Mouse (Mus musculus) liver, postnatal 0 days (tissue): ENCODE data around the gene Zfp385c. TPM values are rescaled to one million over a fixed set of nuclear protein-coding genes. Genes with fewer than 3 reads are reported as not detected.

Experiments
- ATAC-seq: fragments of 200-750 bp; cut with Nextera tagmentation; 2 replicates; pipeline ENCODE4 v1.8.0; 2017; ENCODE audit warnings: mild to moderate bottlenecking, moderate library complexity
- DNase-seq: peaks from one replicate; pipeline ENCODE4 v3.0.0-alpha.2; 2016
- H3K27ac ChIP-seq: fragments of 300-500 bp; sonication (generic); 2 replicates; pipeline ENCODE4 v1.5.1; 2014; ENCODE audit warnings: antibody characterized with exemption, moderate library complexity, mild to moderate bottlenecking, low read depth
- H3K27me3 ChIP-seq: fragments of 300-500 bp; sonication (generic); 2 replicates; pipeline ENCODE4 v1.6.1; 2014; ENCODE audit warnings: low read length, control low read depth, mixed read lengths; ENCODE audit not compliant: insufficient read depth
- H3K36me3 ChIP-seq: fragments of 300-500 bp; sonication (generic); replicated peaks from 2 replicates; pipeline ENCODE4 v1.6.1; 2014; ENCODE audit warnings: mild to moderate bottlenecking, control low read depth, low read length, moderate library complexity, mixed read lengths; ENCODE audit not compliant: insufficient read depth
- H3K4me1 ChIP-seq: fragments of 300-500 bp; sonication (generic); 2 replicates; pipeline ENCODE4 v1.6.1; 2014; ENCODE audit warnings: antibody characterized with exemption, mild to moderate bottlenecking, control low read depth; ENCODE audit not compliant: insufficient read depth
- H3K4me2 ChIP-seq: fragments of 300-500 bp; sonication (generic); 2 replicates; pipeline ENCODE4 v1.6.1; 2014; ENCODE audit warnings: low read depth, mild to moderate bottlenecking, low read length, moderate library complexity, mixed read lengths
- H3K4me3 ChIP-seq: fragments of 300-500 bp; sonication (generic); 2 replicates; pipeline ENCODE4 v1.5.1; 2014; ENCODE audit warnings: low read depth, low read length
- H3K9ac ChIP-seq: fragments of 300-500 bp; sonication (generic); replicated peaks from 2 replicates; pipeline ENCODE4 v1.6.1; 2014; ENCODE audit warnings: mild to moderate bottlenecking, moderate library complexity
- H3K9me3 ChIP-seq: fragments of 300-500 bp; sonication (generic); 2 replicates; pipeline ENCODE4 v1.6.1; 2016; ENCODE audit warnings: mild to moderate bottlenecking, control low read depth, low read length, mixed read lengths
- CTCF ChIP-seq: sonication (generic); IDR thresholded peaks from 2 replicates; pipeline ENCODE4 v1.5.1; 2016; ENCODE audit warnings: antibody characterized with exemption, low read depth
- EP300 ChIP-seq: IDR thresholded peaks from 2 replicates; pipeline ENCODE4 v1.6.1; 2016; ENCODE audit warnings: antibody characterized with exemption, low read depth, mild to moderate bottlenecking
- WGBS: fragments of 180-500 bp; shearing (Covaris S2); extraction: QIAGEN DNeasy Blood & Tissue Kit; methylation state at CpG from one replicate; pipeline ENCODE4 v1.1.7; 2014; ENCODE audit not compliant: insufficient replicate concordance; 5-methylcytosine and 5-hydroxymethylcytosine counted together
- polyA plus RNA-seq: library from polyadenylated mRNA; unstranded; fragments of >200 nt; fragmentation: Nextera tagmentation; extraction: Ambion mirVana; gene quantifications from 2 replicates; pipeline ENCODE4 v1.2.1, GENCODE M21; 2015

Zfp385c gene
- polyA plus RNA-seq, 1 experiment from 2014 or later: not detected

GRCm38 (mm10) chr11:100634530-100634929, 57.7 kb downstream of the Zfp385c start:
- Histone ChIP-seq H3K4me2 (no peak overlapping the region), H3K27me3 (peaks cover 11% of the 10 kb centered on the region), H3K9ac (no peak overlapping the region), H3K9me3 (no peaks in the 10 kb centered on the region), H3K4me3 (no peak overlapping the region), H3K4me1 (no peaks in the 10 kb centered on the region), H3K36me3 (no peaks in the 10 kb centered on the region), H3K27ac (no peak overlapping the region)
- ATAC-seq (no peak), DNase-seq (no peak)
- WGBS: 55% methylated on average over 7 of the region's 7 CpGs
- TF ChIP-seq EP300 (no peak), CTCF (no peak)

- Histone ChIP-seq H3K4me2 (no peak overlapping the region), H3K9me3 (no peaks in the 10 kb centered on the region)
These were observed 63.3 kb downstream of the Zfp385c start for GRCm38 (mm10) chr11:100628862-100629352.

GRCm38 (mm10) chr11:100628056-100628455, 64.2 kb downstream of the Zfp385c start:
- peaks cover 19% of the 10 kb centered on the region for H3K36me3 ChIP-seq
- H3K27me3 ChIP-seq: no peaks in the 10 kb centered on the region
- H3K27ac ChIP-seq: no peak overlapping the region
- no peaks in the 10 kb centered on the region for H3K9me3 ChIP-seq
- no peak for ATAC-seq
- no peak for DNase-seq
- 64% methylated on average over 5 of the region's 5 CpGs for WGBS
- peaks cover 31% of the 10 kb centered on the region for H3K4me1 ChIP-seq
- no peak overlapping the region for H3K9ac ChIP-seq
- no peak overlapping the region for H3K4me2 ChIP-seq
- H3K4me3 ChIP-seq: no peak overlapping the region
- TF ChIP-seq CTCF: no peak
- TF ChIP-seq EP300: no peak

More at GRCm38 (mm10) chr11:100628862-100629352, 63.3 kb downstream of the Zfp385c start:
- ATAC-seq: no peak
- Histone ChIP-seq H3K4me3 (no peak overlapping the region), H3K27me3 (no peaks in the 10 kb centered on the region), H3K9ac (no peak overlapping the region), H3K4me1 (peaks cover 26% of the 10 kb centered on the region), H3K36me3 (peaks cover 19% of the 10 kb centered on the region), H3K27ac (no peak overlapping the region)
- WGBS: 53% methylated on average over 13 of the region's 13 CpGs
- no peak for DNase-seq
- TF ChIP-seq EP300: no peak
- TF ChIP-seq CTCF: no peak

GRCm38 (mm10) chr11:100626701-100627195, 65.5 kb downstream of the Zfp385c start:
- ATAC-seq (peak; percentile 60), DNase-seq (peak; percentile 85)
- Histone ChIP-seq H3K9me3 (no peaks in the 10 kb centered on the region), H3K4me3 (no peak overlapping the region), H3K27ac (peak overlapping the region; percentile 69), H3K9ac (no peak overlapping the region), H3K27me3 (no peaks in the 10 kb centered on the region), H3K36me3 (peaks cover 19% of the 10 kb centered on the region), H3K4me1 (peaks cover 31% of the 10 kb centered on the region), H3K4me2 (peak overlapping the region; percentile 36; the same call in 1 of the 2 replicates)
- 11% methylated on average over 9 of the region's 9 CpGs for WGBS
- TF ChIP-seq EP300 (no peak; the same call in 1 of the 2 replicates), CTCF (peak; percentile 93)

- ATAC-seq (no peak), DNase-seq (no peak)
- Histone ChIP-seq H3K27me3 (no peaks in the 10 kb centered on the region), H3K4me3 (no peak overlapping the region), H3K4me1 (peaks cover 31% of the 10 kb centered on the region), H3K4me2 (0 out of 2 replicates have a peak overlapping the region, but pooled peaks have one; percentile 35), H3K9me3 (no peaks in the 10 kb centered on the region), H3K27ac (peak overlapping the region; percentile 69), H3K9ac (no peak overlapping the region), H3K36me3 (peaks cover 19% of the 10 kb centered on the region)
- TF ChIP-seq EP300 (no peak), CTCF (no peak)
- WGBS: 86% methylated on average over 23 of the region's 23 CpGs
These were observed 66.2 kb downstream of the Zfp385c start for GRCm38 (mm10) chr11:100625754-100626700.

GRCm38 (mm10) chr11:100623867-100624266, 68.4 kb downstream of the Zfp385c start:
- WGBS: 37% methylated on average over 5 of the region's 5 CpGs
- Histone ChIP-seq H3K9ac (peak overlapping the region; percentile 88), H3K4me2 (peak overlapping the region; percentile 87), H3K27me3 (no peaks in the 10 kb centered on the region), H3K36me3 (peaks cover 19% of the 10 kb centered on the region), H3K27ac (peak overlapping the region; percentile 92), H3K4me1 (peaks cover 38% of the 10 kb centered on the region), H3K9me3 (no peaks in the 10 kb centered on the region), H3K4me3 (peak overlapping the region; percentile 91)
- ATAC-seq (0 out of 2 replicates have a peak, but pooled peaks have one; percentile 2), DNase-seq (peak; percentile 86)
- TF ChIP-seq EP300: no peak
- TF ChIP-seq CTCF: no peak
